28 mouse cellular contexts compared by ENCODE assay signal in genomic region chr9:26997501-26997900, GRCm38 (mm10). TPM values are rescaled to one million over a fixed set of nuclear protein-coding genes. Genes with fewer than 3 reads are reported as not detected.
DNase-seq lines count a peak whose midpoint lies in the region; ATAC-seq and TF ChIP-seq lines count a peak whose summit lies in the region.
"Had no signal": no experiment of that assay in that cellular context is flagged by ENCODE, and none has a peak within 500 bp of the region (broad histone marks: within the 10 kb centered on the region; RNA-seq: fewer than 3 reads in every experiment).

No protein-coding gene starts in this region.

- H3K27me3 ChIP-seq in CH12.LX (replicated peaks) = no peaks in the 10 kb centered on the region
- H3K27me3 ChIP-seq in hindbrain, embryonic 13.5 days = no peaks in the 10 kb centered on the region
- H3K27me3 ChIP-seq: embryonic facial prominence, embryonic 12.5 days; embryonic facial prominence, embryonic 15.5 days; forebrain, embryonic 12.5 days; heart, embryonic 12.5 days; heart, embryonic 15.5 days; hindbrain, embryonic 12.5 days; intestine, embryonic 15.5 days had no signal

- H3K36me3 ChIP-seq in CH12.LX (replicated peaks in 1 of 2; ENCODE audit: control insufficient read depth in 1 of 2, insufficient read depth in 1 of 2, low read length in 1 of 2) = peaks cover 0 to 18% of the 10 kb centered on the region in 2 experiments
- no peaks in the 10 kb centered on the region for H3K36me3 ChIP-seq in hindbrain, embryonic 13.5 days
- H3K36me3 ChIP-seq: embryonic facial prominence, embryonic 12.5 days; forebrain, embryonic 12.5 days; heart, embryonic 12.5 days; heart, embryonic 15.5 days; hindbrain, embryonic 12.5 days; intestine, embryonic 15.5 days had no signal

- no peak overlapping the region for H3K27ac ChIP-seq in CH12.LX (ENCODE audit: insufficient read depth, low read depth)
- no peak overlapping the region for H3K27ac ChIP-seq in hindbrain, embryonic 13.5 days
- H3K27ac ChIP-seq: embryonic facial prominence, embryonic 12.5 days; embryonic facial prominence, embryonic 15.5 days; forebrain, embryonic 12.5 days; heart, embryonic 15.5 days; hindbrain, embryonic 12.5 days; intestine, embryonic 15.5 days had no signal

- no peak overlapping the region for H3K4me3 ChIP-seq in CH12.LX (replicated peaks in 1 of 3; ENCODE audit: low read depth in 2 of 3, low read length in 2 of 3, poor library complexity in 1 of 3)
- H3K4me3 ChIP-seq in hindbrain, embryonic 13.5 days = no peak overlapping the region
- H3K4me3 ChIP-seq: embryonic facial prominence, embryonic 12.5 days; embryonic facial prominence, embryonic 15.5 days; forebrain, embryonic 12.5 days; heart, embryonic 12.5 days; heart, embryonic 15.5 days; hindbrain, embryonic 12.5 days; intestine, embryonic 15.5 days had no signal

- WGBS in hindbrain, embryonic 13.5 days = 94% methylated on average over 2 of the region's 2 CpGs

- H3K4me1 ChIP-seq in CH12.LX (ENCODE audit: control insufficient read depth in 1 of 2, insufficient read depth in 2 of 2) = peaks cover 6 to 34% of the 10 kb centered on the region in 2 experiments; a peak in 2 of 4 replicates
- H3K4me1 ChIP-seq in hindbrain, embryonic 13.5 days (replicated peaks) = peaks cover 26% of the 10 kb centered on the region

- in situ Hi-C loops in CH12.LX (cut with MboI; ENCODE audit: low pct_ligation_motif_present, low pct_unique_long_range_greater_than_20kb, low sequenced_read_pairs) = no loop called here

- no peak for TF ChIP-seq EP300 in CH12.LX (IDR thresholded peaks at IDR 0.05; ENCODE audit: low read length)

- TF ChIP-seq POLR2A in CH12.LX (IDR thresholded peaks at IDR 0.05; ENCODE audit: low read depth, low read length) = no peak

- no peak for ATAC-seq in hindbrain, embryonic 13.5 days (ENCODE audit: low FRiP score)
- ATAC-seq: CD4-positive, CD25-positive, alpha-beta regulatory T cell, adult 4 months; forebrain, embryonic 16.5 days; hindbrain, embryonic 16.5 days; intestine, embryonic 15.5 days had no signal

- DNase-seq in heart, adult 11 months = peak; percentile 52
- DNase-seq in heart, postnatal 36 days = no peak
- DNase-seq in CH12.LX (ENCODE audit: extremely low read depth) = no peak
- DNase-seq in ES-CJ7 (ENCODE audit: low read depth, low spot score) = peak; percentile 18
- peak; percentile 41 for DNase-seq in ZHBTc4 (ENCODE audit: low read depth, low spot score)
- no peak for DNase-seq in ovary, postnatal 14 days (ENCODE audit: low spot score)
- DNase-seq: adrenal gland, adult 8-10 months; adrenal gland, postnatal 36 days; cerebellum, adult 11 months; cerebellum, adult 9-11 months; cerebellum, postnatal 25 days; gastrocnemius, postnatal 10 days; gastrocnemius, postnatal 36 days; heart, postnatal 10 days; kidney, adult 11 months; kidney, adult 8-10 months had no signal

- no peak overlapping the region; the same call in 1 of the 2 replicates for H3K9ac ChIP-seq in CH12.LX (ENCODE audit: insufficient read depth, low read depth)
- no peak overlapping the region for H3K9ac ChIP-seq in hindbrain, embryonic 13.5 days
- H3K9ac ChIP-seq: embryonic facial prominence, embryonic 12.5 days; embryonic facial prominence, embryonic 15.5 days; forebrain, embryonic 12.5 days; heart, embryonic 12.5 days; heart, embryonic 15.5 days; hindbrain, embryonic 12.5 days; intestine, embryonic 15.5 days had no signal

- H3K79me2 ChIP-seq in CH12.LX (replicated peaks; ENCODE audit: control insufficient read depth, extremely low read depth, insufficient read depth, poor library complexity, severe bottlenecking) = peaks cover 32% of the 10 kb centered on the region

- intact Hi-C loops in heart, postnatal 36 days (cut with DNase I) = no loop called here

- dilution Hi-C loops in CH12.LX (cut with MboI; ENCODE audit: extremely low pct_ligation_motif_present, extremely low pct_unique_long_range_greater_than_20kb, low sequenced_read_pairs) = no loop called here

- no peak for TF ChIP-seq CTCF in CH12.LX (conservative IDR thresholded peaks at IDR 0.05 in 1 of 2, IDR thresholded peaks at IDR 0.05 in 1 of 2; ENCODE audit: low read depth in 2 of 2, low read length in 2 of 2)

- H3K9me3 ChIP-seq in CH12.LX (replicated peaks; ENCODE audit: low read length) = no peaks in the 10 kb centered on the region
- H3K9me3 ChIP-seq in hindbrain, embryonic 13.5 days = no peaks in the 10 kb centered on the region
- H3K9me3 ChIP-seq: embryonic facial prominence, embryonic 12.5 days; embryonic facial prominence, embryonic 15.5 days; forebrain, embryonic 12.5 days; G1E; heart, embryonic 12.5 days; heart, embryonic 15.5 days; hindbrain, embryonic 12.5 days; intestine, embryonic 15.5 days had no signal

- no peak for TF ChIP-seq RAD21 in CH12.LX (IDR thresholded peaks at IDR 0.05; ENCODE audit: low read depth, low read length)

- peak overlapping the region; percentile 54 for H3K4me2 ChIP-seq in CH12.LX (ENCODE audit: insufficient read depth, low read depth, poor library complexity, severe bottlenecking)
- H3K4me2 ChIP-seq in hindbrain, embryonic 13.5 days = no peak overlapping the region
- H3K4me2 ChIP-seq: embryonic facial prominence, embryonic 15.5 days; forebrain, embryonic 12.5 days; heart, embryonic 12.5 days; intestine, embryonic 15.5 days had no signal

TF ChIP-seq in CH12.LX, 34 proteins besides CTCF, POLR2A, EP300 and RAD21:
- no peak for TF ChIP-seq MAX (IDR thresholded peaks at IDR 0.05; ENCODE audit: low read length)
- TF ChIP-seq RCOR1 (conservative IDR thresholded peaks at IDR 0.05; ENCODE audit: low read depth, low read length) = no peak
- no peak for TF ChIP-seq MXI1 (IDR thresholded peaks at IDR 0.05; ENCODE audit: low read depth, low read length)
- TF ChIP-seq ZNF384 (IDR thresholded peaks at IDR 0.05; ENCODE audit: low read depth, low read length) = no peak
- TF ChIP-seq POLR2AphosphoS2 (IDR thresholded peaks at IDR 0.05; ENCODE audit: low read depth, low read length) = no peak
- no peak for TF ChIP-seq TBP (conservative IDR thresholded peaks at IDR 0.05; ENCODE audit: low read depth, low read length)
- no peak for TF ChIP-seq JUND (conservative IDR thresholded peaks at IDR 0.05; ENCODE audit: low read depth, low read length)
- TF ChIP-seq UBTF (IDR thresholded peaks at IDR 0.05; ENCODE audit: low read depth, low read length) = no peak
- no peak for TF ChIP-seq MAZ (IDR thresholded peaks at IDR 0.05; ENCODE audit: low read depth, low read length)
- no peak for TF ChIP-seq CHD2 (IDR thresholded peaks at IDR 0.05; ENCODE audit: low read length)
- TF ChIP-seq CHD1 (IDR thresholded peaks at IDR 0.05; ENCODE audit: low read depth, low read length) = no peak
- no peak for TF ChIP-seq MYC (IDR thresholded peaks at IDR 0.05; ENCODE audit: low read depth, low read length)
- no peak for TF ChIP-seq BHLHE40 (IDR thresholded peaks at IDR 0.05; ENCODE audit: low read depth, low read length)
- no peak for TF ChIP-seq MAFK (IDR thresholded peaks at IDR 0.05; ENCODE audit: insufficient replicate concordance, low read length)
- TF ChIP-seq USF1 (IDR thresholded peaks at IDR 0.05; ENCODE audit: low read depth, low read length) = no peak
- no peak for TF ChIP-seq TCF12 (IDR thresholded peaks at IDR 0.05; ENCODE audit: low read depth, low read length)
- no peak for TF ChIP-seq IRF4 (IDR thresholded peaks at IDR 0.05; ENCODE audit: low read depth, low read length)
- no peak for TF ChIP-seq NELFE (IDR thresholded peaks at IDR 0.05; ENCODE audit: low read depth, low read length)

RNA-seq across cellular contexts. Expression of gene Acad8, which starts 1.9 kb away (rescaled TPM):
- total RNA-seq in heart, postnatal 36 days (2021) = 10 to 100 TPM; 60.0 to 61.0 TPM
- total RNA-seq in CH12.LX (2012; rRNA removed) = 22.8 and 24.7 TPM in 2 replicates
- 21.7 and 26.7 TPM in 2 replicates for total RNA-seq in CH12.LX (2014; rRNA removed)
- polyA plus RNA-seq in CH12.LX (2012; ENCODE audit: insufficient read length, low read depth) = 13.7 and 18.8 TPM in 2 replicates
- polyA plus RNA-seq in hindbrain, embryonic 13.5 days (2015; fragmentation: Nextera tagmentation; extraction: Ambion mirVana) = 33.0 and 36.7 TPM in 2 replicates

RNA-seq across cellular contexts. Expression of gene Thyn1, which starts 2.0 kb away (rescaled TPM):
- 10 to 100 TPM; 22.6 to 27.6 TPM for total RNA-seq in heart, postnatal 36 days (2021)
- total RNA-seq in CH12.LX (2012; rRNA removed) = 150 and 176 TPM in 2 replicates
- 203 and 230 TPM in 2 replicates for total RNA-seq in CH12.LX (2014; rRNA removed)
- 141 and 151 TPM in 2 replicates for polyA plus RNA-seq in CH12.LX (2012; ENCODE audit: insufficient read length, low read depth)
- 134 and 142 TPM in 2 replicates for polyA plus RNA-seq in hindbrain, embryonic 13.5 days (2015; fragmentation: Nextera tagmentation; extraction: Ambion mirVana)

RNA-seq across cellular contexts. Expression of gene Vps26b, which starts 32.4 kb away (rescaled TPM):
- 10 to 100 TPM; 30.5 to 32.2 TPM for total RNA-seq in heart, postnatal 36 days (2021)
- total RNA-seq in CH12.LX (2012; rRNA removed) = 30.5 and 33.8 TPM in 2 replicates
- 21.0 and 22.3 TPM in 2 replicates for total RNA-seq in CH12.LX (2014; rRNA removed)
- 16.6 and 17.7 TPM in 2 replicates for polyA plus RNA-seq in CH12.LX (2012; ENCODE audit: insufficient read length, low read depth)
- 69.6 and 70.8 TPM in 2 replicates for polyA plus RNA-seq in hindbrain, embryonic 13.5 days (2015; fragmentation: Nextera tagmentation; extraction: Ambion mirVana)

RNA-seq across cellular contexts. Expression of gene Ncapd3, which starts 32.5 kb away (rescaled TPM):
- 10 to 100 TPM; 10.7 to 11.4 TPM for total RNA-seq in heart, postnatal 36 days (2021)
- 32.2 and 33.7 TPM in 2 replicates for total RNA-seq in CH12.LX (2012; rRNA removed)
- total RNA-seq in CH12.LX (2014; rRNA removed) = 38.2 and 39.2 TPM in 2 replicates
- 23.5 and 29.9 TPM in 2 replicates for polyA plus RNA-seq in CH12.LX (2012; ENCODE audit: insufficient read length, low read depth)
- polyA plus RNA-seq in hindbrain, embryonic 13.5 days (2015; fragmentation: Nextera tagmentation; extraction: Ambion mirVana) = 14.3 and 16.2 TPM in 2 replicates

Comparison
In these comparisons a context has a peak if more than half of its experiments do, and no peak if none do; other contexts are left out.
1. DNase-seq: peak in heart, adult 11 months (single experiment), ES-CJ7 (single experiment) and ZHBTc4 (single experiment); none in heart, postnatal 36 days (0 of 2), CH12.LX (single experiment) and ovary, postnatal 14 days (single experiment).
2. RNA of gene Thyn1, which starts 2.0 kb away (total RNA-seq): 150 to 230 TPM in CH12.LX; 22.6 to 27.6 TPM in heart, postnatal 36 days; every median in the first group is over 4 times any median in the second.